Mouse (Mus musculus) cerebellum, adult 11 months (tissue): ENCODE measurements at regions not wholly inside any gene's neighbourhood (a gene's known extent, or its start where the extent isn't known, plus 50 kb on each side); places are given as distances from the start of the nearest gene placed in this dataset.

Experiments used
- DNase-seq: peaks from one replicate; pipeline ENCODE4 v3.0.0; 2022

DNA sequence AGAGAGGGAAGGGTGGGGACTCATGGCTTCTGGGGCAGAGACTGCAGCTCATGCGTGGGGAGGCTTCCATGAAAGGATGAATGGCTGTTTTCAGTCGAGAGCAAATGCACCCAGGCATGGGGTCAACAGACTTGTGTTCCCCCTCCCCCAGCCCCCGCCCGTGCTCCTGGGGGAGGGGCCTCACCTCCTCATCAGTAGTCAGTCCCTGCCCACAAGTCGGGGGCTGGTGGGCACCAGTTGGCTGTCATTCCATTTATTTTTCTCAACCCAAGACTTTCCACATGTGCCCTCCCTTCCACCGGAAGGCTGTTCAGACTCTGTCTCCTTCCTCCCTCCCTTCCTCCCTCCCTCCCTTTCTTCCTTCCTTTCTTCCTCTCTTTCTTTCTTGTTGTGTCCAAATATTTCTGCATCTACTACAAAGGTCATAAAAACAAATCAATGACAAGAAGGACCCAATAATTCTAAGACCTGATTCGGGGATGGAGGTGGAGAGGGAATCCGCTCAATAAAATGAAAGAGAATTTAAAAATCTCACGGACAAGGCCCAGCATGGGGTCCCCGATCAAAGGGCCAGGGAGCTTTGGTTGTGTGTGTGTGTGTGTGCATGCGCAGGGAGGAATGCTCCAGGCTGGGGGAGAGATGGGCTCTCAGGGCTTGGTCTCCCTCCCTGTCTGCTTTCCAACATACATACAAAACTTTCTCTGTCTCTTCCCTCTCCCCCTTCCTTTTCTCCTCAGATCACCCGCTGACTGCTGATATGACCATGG lies 57.7 kb downstream of the Rpl14 start:
- DNase-seq: no peak

DNA sequence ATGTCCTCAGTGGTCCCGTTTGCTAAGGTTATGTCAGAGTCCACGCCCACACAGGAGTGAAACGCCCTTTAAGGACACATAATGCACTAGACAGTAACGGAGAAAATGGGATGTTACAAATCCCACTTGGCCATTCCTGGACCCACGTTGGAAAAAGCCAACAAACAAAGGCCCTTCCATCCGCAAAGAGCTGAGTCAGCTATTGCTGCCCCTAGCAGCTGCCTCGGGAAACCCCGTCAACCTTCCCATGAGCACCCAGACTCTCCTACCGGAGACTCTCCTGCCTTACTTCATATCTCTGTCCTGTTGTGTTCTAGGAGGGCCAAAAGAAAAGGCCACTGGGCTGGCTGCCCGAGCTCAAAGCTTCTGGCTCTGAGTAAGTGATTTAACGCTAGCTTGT lies 58.4 kb downstream of the Rpl14 start:
- DNase-seq: no peak

DNA sequence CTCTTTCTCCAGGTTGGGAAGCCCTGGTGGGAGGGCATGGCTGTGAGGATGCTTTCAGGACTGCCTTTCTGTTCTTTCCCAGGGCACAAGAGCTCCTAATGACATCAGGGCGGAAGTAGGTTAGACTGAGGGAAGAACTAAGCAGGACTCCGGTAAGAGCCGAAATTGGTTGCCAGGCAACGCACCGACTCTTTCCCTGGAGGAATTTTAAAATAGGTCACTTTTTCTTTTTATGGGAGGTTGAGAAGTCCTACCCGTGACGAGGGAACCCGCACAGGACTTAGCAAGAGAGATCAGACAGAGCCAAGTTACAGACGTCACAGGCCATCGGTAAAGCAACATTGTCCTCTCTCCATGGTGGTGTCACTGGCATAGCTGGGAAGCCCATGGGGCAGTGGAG lies 61.6 kb downstream of the Rpl14 start:
- DNase-seq: no peak

DNA sequence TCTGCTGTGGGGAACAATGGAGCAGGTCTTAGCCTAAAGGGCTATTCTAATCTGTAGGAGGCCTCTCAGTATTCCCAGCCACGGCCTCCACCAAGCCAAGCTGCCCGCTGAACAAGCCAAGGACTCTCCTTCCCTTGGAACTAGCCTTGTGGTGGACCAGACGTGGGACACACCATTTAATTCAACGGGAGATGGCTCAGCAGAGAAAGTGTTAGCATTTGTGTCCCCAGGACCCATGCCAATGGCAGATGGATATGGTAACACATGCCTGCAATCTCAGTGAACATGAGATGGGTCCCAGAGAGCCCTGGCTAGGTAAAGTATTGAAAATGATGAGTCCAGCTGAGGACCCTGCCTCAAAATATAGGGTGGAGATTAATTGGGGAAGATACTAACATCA lies 71.4 kb downstream of the Rpl14 start:
- DNase-seq: no peak

DNA sequence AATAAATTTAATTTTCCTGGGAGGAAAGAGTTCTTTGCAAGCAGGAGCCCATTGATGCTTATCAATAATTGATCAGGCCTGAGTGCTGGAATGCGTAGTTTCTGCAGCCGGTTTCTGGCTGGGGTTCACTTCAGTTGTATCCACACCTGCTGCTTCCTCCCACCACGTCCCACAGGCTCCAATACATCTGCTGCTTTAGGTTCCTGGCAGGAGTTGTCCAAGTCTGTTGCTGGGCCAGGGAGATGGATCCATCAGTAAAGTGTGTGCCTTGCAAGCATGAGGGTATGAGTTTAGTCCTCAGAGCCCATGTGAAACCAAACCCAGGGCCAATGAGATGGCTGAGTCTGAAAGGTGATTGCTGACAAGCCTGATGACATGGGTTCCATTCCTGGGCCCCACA lies 72.1 kb downstream of the Rpl14 start:
- no peak for DNase-seq

DNA sequence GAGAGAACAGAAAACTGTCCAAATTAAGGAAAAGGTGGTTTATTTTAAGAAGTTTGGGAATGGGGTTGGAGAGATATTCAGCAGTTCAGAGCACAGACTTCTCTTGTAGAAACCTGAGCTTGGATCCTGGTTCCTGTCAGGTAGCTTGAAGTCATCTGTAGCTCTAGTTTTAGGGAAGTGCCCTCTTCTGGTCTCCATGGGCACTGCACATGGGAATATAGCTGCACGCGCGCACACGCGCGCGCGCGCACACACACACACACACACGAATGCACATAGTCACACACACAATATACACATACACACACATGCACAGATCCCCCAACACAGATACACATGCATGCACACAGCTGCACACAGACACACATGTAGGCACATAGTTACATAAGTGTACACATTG lies 74.5 kb downstream of the Rpl14 start:
- DNase-seq: no peak

DNA sequence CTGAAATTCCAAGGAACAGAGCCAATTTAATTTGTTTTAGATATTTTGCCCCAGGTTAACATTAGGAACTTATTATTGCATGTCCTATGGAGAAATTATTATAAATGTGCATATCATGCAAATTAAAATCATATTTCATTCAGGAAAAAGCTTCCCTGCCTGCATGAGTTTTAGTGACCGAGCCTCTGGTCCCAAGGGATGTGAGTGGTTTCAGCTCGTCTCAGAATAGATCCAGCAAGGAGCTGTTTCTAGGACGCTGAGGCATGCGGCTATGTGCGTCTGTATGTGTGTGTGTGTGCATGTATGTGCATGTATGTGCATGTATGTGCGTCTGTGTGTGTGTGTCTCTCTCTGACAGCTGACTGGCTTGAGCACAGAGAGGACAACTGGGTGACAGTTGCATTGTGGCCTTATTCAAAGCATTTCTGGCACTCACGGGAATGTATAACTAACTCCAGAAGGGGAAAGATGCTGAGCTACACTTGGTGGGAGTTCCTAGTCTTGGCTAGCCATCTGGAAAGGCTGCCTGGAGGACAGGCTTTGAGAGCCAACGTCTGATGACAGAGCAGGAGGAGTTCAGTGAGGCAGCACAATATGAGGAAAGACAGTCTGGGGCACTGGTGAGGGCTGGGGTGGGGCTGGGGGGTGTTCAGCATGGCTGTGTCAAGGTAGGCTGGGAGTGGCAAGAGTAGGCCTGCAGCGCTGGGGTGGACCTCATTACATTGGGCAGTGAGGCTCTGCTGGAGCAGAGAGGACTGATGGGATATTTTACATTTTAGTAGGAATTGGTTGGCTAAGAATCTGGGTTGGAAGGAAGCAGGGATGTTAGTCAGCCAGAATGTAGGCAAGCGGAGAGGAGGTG lies 75.8 kb downstream of the Rpl14 start:
- no peak for DNase-seq

DNA sequence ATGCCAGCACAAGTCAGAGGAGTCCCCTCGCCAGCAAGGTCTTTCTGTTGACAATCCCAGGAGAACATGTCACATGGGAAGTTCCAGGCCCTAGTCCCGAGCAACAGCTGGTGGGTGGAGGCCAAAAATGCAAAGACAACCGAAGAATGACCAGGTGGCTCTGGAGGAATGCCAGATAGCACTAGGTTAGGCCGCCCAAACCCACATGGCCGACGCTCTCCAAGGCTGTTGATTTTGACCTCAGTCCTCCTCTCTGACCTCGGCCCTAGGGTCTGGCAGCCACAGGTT lies 76.4 kb downstream of the Rpl14 start:
- DNase-seq: no peak

DNA sequence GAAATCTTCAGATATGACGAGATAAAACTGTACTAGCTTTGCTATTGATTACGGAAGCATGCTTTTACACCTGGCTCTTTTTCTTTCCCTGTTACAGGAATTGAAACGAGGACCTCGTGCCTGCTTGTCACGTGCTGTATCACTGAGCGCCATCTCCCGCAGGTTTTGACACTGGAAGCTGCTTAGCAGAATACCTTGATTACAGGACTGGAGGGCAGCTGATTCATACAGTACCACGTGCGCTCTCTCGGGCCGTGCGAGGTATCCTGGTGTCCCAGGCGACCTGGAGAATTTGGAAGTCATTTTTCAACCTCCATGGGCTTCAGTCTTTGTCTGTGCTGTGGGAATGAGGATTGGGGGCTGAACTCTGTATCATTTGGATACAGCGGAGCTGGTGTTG lies 81.5 kb downstream of the Rpl14 start:
- DNase-seq: no peak

DNA sequence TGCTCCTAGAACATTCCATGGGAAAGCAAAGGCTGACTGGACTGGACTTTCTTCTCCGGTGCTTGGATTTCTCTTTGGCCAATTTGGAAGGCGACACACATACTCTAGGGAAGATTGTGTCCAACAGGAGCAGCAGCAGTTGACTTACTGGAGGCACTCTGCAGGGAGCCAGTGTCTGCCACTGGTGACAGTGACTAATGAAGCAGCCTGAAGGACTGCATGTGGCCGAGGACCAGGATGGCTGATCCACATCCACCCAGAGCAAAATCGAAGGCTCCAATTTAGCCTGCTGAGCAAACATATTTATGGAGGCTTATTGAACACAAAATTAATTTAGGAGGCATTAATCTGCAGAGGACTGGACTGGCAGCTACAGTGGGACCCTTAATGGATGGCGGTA lies 81.9 kb downstream of the Rpl14 start:
- no peak for DNase-seq

DNA sequence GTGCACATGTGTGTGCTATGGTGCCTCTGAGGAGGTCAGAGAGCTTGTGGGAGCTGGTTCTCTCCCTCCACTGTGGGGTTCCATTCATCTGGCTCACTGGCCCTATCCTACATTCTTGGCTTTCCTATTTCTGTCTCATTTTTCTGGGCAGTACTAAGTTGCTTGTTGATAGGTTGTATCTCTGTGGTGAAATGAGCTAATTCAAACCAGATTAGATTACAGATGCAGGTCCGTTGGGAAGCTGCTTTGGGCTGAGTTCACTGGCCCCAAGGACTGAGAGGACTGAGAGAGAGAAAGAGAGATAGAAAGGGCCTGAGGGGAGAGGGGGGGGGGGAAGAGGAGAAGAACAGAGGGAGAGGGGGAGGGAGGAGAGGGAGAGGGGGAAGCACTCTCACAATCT lies 83.5 kb downstream of the Rpl14 start:
- DNase-seq: no peak

DNA sequence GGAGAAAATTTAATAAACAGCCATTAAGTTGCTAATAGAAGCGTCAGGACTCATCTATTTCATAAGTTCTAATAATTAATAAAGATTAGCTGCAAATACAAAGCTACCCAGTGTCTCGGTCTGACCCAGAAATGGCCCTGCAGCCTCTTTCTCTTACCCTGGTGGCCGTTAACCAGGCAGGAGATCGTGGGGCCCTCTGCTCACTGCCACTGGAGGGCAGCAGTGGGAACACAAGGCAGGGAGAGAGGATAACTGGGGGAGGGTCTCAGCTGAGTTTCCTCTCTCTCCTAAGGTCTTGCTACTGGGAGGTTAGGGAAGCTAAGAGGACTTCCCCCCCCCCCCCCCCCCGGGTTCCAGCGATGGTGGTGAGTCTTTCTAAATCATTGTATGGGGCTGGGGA lies 85.7 kb downstream of the Rpl14 start:
- no peak for DNase-seq

DNA sequence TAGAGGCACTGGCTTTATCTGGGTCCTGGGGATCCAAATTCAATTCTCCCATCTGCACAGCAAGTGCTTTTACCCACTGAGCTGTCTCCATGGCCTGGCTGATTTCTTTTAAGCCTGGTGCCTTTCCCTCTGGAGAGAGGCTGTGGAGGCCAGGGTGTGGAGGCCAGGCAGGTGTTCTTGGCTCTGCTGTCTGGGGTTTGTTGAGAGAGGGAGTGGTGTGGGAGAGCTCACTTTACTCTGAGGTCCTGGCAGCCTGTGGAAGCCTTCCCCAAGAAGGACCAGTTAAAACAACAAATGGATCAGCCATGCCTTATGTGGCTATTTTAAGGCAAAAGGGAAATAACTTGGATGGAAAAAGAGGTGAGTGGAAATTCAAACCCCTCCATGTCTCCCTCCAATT lies 86.5 kb downstream of the Rpl14 start:
- DNase-seq: no peak

DNA sequence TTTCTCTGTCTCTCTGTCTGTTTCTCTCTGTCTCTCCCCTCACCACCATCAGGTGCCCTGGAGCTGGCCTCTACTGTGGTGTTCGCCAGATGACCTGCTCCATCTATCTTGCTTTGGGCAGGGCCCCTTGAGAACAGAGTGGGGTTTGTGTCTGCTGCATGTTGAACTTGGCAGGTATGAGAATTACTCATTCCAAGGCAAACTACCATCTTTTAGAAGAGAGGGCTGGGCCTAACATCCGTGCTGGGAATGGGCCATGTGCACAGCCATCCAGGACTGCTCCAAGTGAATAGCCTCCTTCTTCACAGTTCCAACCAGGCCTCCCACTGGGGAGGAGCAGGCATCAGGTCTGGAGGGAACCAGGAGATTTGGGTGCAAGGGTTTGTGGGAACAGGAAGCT lies 87.3 kb downstream of the Rpl14 start:
- DNase-seq: no peak

DNA sequence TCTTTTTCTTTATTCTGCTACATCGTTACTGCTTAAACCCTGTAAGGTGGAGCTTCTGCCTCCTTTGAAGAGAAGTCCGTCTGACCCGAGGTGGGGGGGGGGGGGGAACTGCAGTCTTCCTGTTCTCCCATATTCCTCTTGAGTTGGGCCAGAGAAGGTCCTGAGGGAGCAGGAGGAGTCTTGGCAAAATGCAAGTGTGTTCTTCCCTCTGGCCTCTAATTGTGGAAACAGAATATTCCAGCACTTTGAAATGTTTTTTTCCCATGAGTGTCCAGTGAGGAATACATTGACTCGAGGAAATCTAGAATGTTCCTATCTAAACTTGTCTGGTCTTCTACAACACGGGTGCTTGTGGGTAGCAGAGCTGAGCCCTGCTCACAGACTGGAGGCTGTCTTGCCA lies 90.0 kb downstream of the Rpl14 start:
- DNase-seq: no peak

DNA sequence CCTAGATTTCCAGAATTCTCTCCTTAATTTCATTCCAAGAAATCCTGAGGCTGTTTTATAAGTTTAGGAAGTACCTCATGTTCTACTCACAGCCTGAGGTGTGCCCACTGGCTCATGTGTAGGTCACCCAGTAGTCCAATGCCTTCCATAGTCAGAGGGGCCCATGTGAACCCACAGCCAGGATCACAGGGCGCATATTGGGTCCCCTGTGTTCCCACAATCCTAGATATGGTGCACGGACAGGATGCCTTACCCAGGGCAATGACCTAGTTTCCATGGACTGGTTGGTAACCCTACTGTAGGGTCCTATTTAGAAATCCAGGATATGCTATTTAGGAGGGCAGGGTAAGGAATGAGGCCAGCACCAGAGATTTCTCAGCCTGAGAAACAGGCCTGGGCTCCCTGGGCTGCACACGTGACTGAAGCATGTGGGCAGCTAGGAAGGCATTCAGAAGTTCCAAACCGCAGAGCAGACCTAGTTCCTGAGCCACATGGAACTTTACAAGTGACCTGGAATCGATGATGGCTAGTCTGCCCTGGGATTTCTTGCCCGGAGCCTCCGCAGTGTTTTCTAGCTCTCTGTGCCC lies 90.5 kb downstream of the Rpl14 start:
- no peak for DNase-seq

DNA sequence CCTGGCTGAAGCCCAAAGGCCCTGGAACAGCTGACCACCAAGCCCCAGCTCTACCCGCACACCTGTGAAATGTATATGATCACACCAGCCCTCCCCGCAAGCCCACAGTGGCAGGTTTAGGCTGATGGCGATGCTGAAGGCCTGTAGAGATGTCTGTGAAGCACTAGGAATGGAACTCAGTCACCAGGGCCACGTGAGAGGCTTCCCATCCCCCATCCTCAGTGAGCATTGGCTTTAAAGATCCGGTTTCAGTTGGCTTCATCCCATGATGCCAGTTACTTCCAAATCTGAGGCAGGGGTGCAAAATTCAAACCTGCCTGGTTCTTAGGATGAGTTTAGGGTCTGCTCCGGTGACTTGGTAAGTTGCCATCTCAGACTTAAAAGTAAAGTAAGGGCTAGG lies 91.9 kb downstream of the Rpl14 start:
- no peak for DNase-seq

DNA sequence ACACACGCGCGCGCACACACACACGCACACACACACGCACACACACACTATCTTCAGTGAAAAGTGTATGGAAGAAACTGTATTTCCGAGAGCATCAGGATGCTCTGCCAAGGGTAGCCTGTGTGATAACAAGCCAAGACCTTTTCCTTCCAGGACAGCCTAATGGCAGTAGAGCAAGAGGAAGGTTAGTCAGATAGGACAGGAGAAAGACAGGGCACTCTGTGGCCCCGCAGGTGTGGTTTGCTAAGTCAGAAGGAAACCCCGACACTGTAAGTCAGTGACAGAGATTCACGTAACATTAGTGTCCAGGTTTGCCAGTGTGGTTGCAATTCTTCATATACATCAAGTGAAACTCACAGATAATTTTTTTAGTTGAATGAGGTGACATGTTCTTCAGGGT lies 92.8 kb downstream of the Rpl14 start:
- DNase-seq: no peak

DNA sequence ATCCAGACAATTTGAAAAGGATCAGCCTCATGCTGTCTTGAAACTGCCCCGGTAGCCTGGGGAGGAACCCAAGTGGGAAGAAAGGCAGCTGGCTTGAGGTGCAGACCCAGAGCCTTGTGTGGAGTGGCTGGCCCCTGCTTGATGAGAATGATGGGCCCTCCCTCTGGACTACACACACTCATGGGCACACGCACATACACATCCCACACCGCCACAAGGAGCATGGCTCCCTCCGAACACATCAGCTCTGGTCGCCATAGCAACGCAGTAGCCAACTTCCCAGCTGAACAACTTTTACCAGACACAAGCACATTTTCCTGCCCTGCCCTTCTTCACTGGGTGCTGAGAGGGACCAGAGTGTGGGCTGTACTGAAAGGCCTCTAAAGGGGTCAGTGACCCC lies 101.2 kb downstream of the Rpl14 start:
- no peak for DNase-seq

DNA sequence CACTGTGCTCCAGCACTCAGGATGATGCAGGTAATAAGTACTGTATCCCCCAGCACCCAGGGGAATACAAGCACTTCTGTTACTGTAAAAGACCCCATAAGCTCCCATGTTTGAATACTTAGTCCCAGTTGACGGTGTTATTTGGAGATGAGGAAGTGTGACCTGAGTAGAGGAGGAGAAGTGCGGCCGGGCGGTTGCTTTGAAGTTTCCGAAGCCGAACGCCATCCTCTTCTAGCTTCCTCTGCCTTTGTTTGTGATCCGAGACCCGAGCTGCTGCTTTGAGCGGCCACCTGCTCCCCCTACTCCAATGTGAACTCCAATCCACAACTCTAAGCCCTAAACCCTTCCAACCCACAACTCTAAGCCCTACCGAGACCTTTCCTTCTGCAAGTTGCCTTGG lies 103.6 kb downstream of the Rpl14 start:
- DNase-seq: no peak

DNA sequence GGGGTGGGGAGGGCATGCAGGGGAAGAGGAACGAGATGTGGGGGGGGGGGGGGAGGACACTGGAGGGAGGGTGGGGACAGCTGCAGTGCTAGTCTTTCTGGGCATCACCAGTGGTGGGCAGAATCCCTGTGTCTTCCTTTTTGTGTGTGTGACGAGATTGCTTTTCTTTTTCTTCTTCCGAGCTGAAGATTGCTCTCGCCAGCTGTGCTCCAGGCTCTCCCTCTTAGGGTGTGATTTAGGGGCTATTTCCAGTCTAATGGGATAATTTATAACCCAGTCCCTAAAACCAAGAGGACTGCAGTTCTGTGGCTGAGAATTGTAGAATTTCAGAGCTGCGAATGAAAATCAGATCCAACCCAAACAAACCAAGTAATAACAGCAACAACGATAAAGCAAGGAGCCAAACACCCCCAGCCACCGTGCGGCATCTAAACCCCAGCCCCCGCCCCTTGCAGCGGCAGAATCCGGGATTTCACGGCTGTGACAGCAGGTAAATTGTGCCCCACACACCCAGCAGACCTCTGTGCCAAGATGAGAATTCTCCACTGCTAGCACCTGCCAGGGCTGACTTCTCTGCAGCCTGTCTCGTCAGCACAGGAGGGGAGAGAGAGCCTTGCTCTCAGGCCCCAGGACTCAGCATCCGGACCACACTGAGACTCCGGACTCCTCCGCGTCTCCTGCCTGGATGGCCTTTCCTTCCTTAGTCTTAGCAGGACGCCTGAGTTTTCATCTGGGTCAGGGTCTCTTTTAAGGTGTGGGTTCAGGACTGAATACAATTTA lies 104.3 kb downstream of the Rpl14 start:
- no peak for DNase-seq

DNA sequence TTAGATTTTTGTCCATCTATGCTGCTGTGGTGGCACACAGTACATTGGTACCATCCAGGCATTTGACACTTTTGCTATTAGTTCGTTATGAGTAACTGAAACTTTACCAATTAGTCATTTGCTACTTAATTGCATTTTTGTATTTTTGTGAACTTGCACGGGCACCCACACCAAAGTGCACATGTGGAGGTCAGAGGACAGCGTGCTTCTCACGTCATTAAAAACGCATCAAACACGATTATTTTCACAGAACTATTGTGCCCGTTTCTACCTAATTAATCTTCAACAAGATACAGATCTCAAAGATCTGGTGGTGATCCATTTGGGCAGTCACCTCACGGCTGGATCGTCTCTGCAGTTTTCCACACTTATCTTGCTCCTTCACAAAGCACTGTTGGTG lies 105.1 kb downstream of the Rpl14 start:
- no peak for DNase-seq

DNA sequence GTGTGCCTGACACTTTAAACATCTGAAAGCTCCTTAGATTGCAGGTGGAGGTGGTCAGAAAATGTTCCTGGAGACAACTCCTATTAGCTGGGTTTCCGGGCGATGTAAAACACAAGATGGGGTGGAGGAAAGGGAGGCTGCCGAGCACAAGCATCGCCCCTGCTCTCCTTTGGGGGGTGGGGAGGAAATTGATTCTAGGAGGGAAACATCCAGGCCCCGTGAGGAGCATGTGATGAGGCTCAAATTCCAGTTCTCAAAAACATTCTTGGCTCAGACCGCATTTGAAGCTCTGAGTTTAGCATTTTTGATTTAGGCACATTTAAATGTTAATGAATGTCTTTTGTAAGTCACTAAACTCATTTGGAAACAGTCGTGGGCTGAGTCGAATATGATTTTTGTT lies 105.5 kb downstream of the Rpl14 start:
- no peak for DNase-seq

DNA sequence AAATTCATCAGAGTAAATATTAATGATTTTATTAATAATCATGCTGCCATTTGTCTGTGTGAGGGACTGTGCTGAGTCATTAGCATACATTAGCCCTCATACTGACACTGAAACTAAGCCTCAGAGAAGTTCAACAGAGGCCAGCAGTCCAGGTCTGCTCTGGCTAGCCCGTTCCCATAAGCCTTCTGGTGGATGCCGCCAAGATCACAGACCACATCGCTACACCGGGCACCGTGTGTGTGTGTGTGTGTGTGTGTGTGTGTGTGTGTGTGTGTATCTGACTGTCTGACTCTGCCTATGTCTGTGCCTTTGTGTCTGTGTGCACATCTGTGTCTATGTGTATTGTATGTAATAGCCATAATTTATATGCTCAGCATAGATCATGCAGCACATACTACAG lies 106.0 kb downstream of the Rpl14 start:
- DNase-seq: no peak
